Mouse (Mus musculus) T-helper 1 cell (primary cell): ENCODE measurements around the gene Dmrt3.

Experiments
- in situ Hi-C: fragments of 300-600 bp; cut with MboI, MseI; formaldehyde crosslinking; loops from one replicate; pipeline ENCODE4 v1.15.1; 2025; ENCODE audit warnings: high pct_unique_total_duplicates

The Dmrt3 gene

DNA sequence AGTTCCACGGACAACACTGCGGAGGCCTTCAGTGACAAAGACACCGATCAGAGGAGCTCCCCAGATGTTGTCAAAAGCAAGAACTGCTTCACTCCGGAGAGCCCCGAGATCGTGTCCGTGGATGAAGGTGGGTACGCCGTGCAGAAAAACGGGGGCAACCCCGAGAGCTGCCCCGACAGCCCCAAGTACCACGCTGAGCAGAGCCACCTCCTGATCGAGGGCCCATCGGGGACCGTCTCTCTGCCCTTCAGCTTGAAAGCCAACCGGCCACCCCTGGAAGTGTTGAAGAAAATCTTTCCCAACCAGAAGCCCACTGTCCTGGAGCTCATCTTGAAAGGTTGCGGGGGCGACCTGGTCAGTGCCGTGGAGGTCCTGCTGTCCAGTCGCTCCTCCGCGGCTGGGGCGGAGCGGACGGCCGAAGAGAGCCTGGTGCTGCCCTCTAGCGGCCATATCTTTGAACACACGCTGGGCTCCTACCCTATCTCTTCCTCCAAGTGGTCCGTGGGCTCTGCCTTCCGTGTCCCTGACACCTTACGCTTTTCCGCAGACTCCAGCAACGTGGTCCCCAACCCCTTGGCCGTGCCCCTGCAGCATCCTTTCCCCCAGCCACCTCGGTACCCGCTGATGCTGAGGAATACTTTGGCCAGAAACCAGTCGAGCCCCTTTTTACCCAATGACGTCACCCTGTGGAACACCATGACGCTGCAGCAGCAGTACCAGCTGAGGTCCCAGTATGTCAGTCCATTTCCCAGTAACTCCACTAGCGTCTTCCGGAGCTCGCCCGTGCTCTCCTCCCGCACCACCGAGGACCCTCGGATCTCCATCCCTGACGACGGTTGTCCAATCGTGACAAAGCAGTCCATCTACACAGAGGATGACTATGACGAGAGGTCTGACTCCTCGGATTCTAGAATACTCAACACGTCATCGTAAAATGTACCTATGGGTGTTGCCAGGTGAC, 12.5 kb downstream of the Dmrt3 start:
- in situ Hi-C loops, result no loop called here

DNA sequence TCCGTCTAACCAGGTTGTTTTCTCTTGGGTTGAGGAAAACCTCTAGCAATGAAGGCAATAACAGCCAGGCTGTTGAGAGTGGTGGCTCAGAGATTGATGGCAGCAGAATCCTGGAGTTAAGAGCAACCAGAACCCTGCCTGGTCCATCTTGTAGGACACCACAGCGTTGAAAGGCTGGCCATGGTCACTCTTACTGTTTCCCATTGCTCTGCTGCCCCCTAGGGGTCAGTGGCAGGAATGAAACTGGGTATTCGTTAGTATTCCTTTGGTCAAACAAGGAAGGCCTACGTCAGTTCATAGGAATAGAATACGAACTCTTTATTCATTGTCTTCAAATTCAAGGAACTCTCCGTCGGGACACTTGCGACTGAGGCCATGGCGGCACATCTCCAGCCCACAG, 18.4 kb downstream of the Dmrt3 start:
- in situ Hi-C loops, result loop anchor here (25.0 kb wide), 1 partner anchor 291 kb away; no protein-coding TSS in a partner anchor

DNA sequence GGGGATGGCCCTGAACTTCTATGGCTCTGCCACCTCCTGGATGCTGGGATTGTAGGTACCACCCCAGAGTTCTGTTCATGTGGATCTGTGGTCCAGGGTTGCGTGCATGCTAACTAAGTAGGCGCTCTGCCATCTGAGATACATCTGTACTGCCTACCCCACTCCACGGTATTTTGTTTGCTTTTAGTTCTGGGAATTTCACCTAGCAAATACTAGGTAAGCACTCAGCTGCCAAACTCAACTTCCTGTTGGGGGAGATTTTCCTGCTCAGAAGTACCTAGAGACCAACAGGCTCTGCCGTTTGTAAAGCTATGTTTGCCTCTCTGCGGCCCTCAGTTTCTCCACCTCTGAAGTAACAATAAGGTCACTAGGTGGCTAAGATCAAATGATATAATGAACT, 25.0 kb downstream of the Dmrt3 start:
- in situ Hi-C loops, result loop anchor here (5.0 to 25.0 kb wide), 3 partner anchors 88 to 298 kb away; no protein-coding TSS in a partner anchor

DNA sequence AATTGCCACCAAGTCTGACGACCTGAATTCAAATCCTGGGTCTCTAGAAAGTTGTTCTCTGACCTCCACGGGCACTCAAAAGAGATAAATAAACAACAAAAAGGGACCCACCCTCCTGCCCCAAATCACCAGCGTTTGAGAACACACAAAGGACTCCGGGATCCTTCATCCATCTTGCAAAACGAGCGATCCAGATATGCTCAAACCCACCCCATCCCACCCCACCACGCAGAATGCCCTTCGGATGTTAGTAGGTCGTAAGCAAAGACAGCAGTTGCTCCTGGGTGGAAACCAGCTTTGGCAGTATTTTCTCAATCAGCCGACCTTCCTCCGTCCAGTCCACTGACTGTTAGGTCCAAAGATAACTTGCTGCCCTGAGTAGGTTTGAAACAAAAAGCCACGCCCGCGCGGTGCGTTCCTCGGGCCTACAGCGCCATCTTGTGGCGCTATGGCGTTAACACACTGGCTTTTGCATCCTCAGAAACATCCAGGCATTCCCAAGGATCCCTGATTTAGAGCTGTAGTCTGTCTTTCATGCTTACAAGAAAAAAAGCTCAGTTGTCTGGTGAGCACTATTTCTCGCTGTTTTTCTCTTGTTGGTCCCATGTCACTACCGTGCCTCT, 25.6 kb downstream of the Dmrt3 start:
- in situ Hi-C loops, result loop anchor here (5.0 to 25.0 kb wide), 3 partner anchors 88 to 298 kb away; no protein-coding TSS in a partner anchor

DNA sequence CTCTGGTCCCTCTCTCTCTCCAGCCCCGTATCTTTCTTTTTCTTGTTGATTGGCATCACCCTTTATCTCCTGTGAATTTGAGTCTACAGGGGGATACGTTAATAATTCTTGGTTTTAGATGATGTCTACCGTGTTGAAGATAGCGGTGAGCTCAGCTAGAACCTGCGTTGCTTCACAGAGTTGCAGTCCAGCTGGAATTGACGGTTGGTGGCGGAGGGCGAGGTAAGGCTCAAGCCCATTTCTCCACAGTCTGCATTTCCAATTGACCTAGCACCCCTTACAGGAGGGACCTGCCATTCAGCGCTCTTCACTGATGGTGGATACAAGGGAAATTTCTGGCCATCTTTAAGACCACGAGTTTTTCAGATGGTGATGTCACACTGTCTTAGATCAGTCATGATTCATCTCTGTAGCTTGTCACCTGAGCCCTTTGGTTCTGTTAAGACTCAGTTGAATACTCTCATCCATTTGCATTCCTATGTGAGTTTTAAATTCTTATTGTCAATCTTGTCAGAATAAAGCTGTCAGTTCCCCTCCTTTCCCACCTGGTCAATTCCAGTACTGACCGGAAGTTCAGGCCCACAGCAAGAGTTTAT, 28.8 kb downstream of the Dmrt3 start:
- in situ Hi-C loops, result loop anchor here (5.0 to 25.0 kb wide), 3 partner anchors 92 to 302 kb away; no protein-coding TSS in a partner anchor

DNA sequence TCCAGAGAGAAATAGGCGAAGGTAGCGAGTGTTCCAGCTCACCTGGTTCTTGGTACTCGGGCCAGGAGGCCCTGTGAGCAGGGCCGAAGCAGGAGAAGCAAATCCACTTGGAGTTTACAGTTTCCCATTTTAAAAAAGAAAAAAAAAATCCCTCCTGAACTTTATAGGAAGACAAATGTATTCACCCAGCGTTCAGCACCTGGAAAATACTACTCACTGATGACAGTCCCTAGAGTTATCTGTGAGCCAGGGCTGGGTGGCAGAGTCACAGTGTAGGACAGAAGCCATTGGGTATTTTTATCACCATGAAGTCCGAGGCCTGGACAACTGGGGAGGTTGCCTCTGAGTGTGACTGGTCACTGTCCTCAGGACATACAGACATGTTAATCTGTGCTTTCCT, 31.7 kb downstream of the Dmrt3 start:
- in situ Hi-C loops, result loop anchor here (25.0 kb wide), 1 partner anchor 304 kb away; no protein-coding TSS in a partner anchor

DNA sequence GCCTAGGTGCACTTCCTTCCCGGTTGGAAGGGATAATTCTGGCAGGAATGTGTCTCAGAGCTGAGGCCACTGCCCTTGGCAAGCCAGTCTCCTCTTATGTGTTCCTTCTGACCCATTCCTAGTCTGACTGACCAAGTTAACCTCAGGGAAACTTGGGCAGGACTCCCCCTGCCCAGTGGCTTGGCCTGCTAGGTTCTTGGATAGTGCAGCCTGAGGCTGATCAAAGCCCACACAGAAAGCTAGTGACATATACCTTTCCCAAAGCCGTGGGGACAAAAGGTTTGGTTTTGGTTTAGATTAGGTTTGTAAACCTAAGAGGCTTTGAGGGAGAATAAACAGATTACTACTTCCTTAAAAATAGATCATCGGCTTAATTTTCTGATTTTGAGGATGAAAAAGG, 37.0 kb downstream of the Dmrt3 start:
- in situ Hi-C loops, result loop anchor here (25.0 kb wide), 1 partner anchor 310 kb away; no protein-coding TSS in a partner anchor

DNA sequence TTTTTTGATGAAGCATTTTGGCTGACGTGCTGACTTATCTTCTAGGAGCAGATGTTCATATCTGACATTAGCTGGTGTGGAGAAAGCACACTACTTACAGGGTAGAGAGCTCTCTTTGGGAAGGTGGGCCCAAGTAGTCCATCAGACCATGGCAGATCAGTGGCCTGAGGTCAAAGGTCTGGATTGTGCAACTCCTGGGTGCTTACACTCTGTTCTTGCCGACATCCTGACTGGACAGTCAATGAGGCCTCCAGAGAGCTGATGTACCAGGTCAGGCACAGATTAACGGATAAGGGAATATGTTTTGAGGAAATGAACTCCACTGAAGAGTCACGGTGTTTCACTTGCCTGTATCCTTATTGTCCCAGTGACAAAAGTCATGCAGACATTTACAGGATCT, 38.6 kb downstream of the Dmrt3 start:
- in situ Hi-C loops, result loop anchor here (25.0 kb wide), 1 partner anchor 311 kb away; no protein-coding TSS in a partner anchor

DNA sequence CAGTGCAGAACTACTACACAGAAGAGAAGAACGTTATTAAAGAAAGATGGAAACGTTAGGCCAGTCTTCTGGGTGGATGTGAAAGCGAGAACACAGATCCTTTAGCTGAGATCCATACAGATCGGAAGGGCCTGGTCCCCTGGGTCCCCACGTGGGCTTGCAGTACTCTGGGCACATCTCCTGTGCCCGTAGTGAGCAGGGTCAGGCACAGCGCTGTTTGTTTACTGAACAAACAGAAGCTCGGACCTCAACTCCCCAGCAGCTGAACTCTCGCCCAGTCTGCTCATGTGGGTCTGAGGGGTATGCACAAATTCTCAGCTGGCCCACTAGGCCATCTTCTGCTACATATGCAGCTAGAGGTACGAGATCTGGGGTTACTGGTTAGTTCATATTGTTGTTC, 40.4 kb downstream of the Dmrt3 start:
- in situ Hi-C loops, result no loop called here

DNA sequence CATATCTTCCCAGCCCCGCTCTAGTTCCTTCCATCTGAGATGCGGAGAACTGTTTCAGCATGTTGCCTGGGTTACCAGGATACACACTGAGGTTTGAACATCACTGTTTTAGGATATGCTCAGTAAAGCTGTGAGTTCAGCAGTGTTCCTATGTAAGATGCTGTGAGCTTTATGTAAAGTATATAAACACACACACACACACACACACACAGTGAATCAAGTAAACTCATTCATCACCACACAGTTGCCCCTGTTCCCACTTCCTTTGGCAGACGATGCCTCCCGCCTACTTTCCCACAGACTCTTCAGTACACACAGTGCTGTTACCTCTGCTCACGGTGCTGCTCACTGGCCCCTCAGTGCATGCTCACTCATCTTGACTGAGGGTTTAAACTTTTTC, 42.5 kb downstream of the Dmrt3 start:
- in situ Hi-C loops, result no loop called here

DNA sequence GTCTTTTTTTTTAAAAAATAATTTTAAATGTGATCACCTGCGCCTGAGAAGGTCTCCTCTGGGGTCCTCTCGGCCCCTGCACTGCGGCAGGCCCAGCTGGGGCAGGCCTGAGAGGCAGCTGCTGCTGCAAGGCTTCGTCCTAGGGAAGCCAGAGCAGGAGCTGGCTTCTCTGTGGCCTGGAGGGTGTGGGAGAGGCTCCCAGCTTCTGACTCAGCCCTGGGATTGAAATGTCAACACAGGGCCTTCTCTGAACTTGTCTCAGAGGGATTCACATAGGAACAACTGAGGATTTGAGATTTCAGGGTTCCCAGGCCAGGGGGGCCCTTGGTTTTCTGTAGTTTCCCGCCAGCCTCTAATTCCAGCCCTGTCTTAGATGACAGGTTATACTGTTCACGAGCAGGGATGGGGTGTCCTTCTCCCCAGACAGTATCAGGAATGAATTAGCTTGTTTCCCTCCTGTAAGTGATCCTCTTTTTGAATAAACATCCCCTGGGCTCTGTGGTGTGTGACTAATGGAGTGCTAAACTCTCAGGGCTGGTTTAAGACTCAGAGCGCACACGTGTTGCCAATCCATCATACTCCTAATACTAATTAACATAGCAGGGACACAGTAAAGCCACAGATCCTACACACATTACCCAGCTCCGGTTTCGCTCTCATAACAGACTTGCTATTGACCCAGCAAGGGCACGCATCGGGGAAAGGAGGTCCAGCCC, 44.1 kb downstream of the Dmrt3 start:
- in situ Hi-C loops, result no loop called here

DNA sequence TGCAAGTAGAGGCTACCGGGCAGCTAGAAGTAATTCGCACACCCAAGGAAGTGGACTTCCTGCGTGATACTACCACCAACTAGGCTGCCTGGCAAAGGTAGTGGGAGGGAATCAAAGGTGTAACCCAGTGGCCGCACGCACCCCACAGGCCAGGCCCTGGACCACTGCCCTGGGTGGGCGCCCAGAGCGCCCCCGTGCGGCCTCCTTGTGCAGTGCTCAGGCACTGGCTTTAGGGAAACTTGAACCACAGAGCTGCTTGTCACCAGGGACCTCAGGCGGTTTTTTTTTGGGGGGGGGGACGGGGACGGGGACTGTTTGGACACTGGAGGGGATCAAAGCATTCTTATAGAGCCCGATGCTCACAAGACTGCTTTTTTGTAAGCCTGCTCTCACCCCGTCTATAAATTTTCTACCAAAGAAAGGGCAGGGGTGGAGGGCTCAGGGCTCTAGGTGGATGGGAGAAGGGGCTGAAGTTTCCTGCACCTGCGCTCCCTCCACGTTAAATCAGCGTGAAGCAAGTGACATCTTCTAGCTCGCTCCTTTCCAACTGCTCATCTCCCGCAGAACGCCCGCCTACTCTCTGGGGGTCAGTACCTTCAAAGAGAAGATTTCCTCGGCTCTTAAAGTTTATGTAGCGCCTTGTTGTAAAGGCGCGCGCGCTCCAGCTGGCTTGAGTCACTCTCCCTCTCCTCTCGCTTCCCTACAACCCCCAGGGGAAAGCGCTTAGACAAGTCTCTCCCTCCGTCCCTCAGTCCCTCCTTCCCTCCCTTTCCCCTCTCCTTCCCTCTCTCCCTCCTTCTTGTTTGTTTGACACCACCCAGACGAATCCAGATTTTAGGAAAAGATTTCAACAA, 55.6 kb downstream of the Dmrt3 start:
- in situ Hi-C loops, result no loop called here

DNA sequence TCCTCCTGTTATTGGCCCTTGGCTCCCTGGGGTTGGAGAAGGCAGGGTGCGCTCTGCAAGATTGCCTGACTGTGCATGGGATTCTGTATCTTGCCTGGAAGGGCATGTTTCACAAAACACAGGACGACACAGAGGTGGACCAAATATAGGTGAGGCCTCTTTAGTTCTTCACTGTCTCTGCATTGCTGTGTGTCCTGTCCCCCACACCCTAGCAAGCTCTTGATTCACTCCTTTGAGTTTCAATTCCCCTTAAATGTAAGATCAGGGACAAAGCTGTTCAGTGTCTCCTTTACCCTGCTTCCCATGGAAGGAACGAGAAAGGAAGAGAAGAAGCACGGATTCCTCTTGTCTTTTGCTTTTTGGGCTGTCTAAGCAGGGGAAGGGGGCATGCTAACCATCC, 57.7 kb downstream of the Dmrt3 start:
- in situ Hi-C loops, result no loop called here

DNA sequence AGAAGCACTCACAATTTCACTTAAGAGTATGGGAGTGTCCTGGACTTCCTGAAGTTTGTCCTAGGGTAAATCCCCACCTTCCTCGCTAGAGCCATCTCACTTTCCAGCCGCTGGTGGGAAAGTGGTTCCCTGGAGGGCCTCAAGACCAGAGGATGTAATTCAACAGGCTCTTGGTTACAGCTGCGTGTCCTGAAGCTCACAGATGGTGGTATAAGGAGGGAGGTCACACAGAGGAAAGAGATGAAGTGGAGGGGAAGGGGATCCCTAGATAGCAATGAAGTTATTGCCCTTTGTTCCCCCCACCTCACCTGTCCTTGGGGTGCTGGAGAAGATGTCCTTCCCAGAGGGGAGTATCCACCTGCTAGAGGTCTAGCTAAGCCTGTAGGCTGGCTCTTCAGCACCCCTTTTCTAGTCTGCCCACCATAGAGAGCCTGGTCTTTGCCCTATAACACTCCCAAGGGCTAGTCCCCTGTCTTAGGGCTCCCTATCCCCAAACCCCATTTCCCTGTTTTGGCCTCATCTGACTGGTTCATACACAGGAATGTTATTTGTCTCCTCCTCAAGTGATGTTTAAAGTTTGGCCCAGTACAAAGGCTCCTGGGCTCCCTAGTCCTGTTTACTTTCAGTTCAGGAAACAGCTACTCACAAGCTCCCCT, 59.6 kb downstream of the Dmrt3 start:
- in situ Hi-C loops, result loop anchor here (5.0 kb wide), 1 partner anchor 67 kb away; no protein-coding TSS in a partner anchor

DNA sequence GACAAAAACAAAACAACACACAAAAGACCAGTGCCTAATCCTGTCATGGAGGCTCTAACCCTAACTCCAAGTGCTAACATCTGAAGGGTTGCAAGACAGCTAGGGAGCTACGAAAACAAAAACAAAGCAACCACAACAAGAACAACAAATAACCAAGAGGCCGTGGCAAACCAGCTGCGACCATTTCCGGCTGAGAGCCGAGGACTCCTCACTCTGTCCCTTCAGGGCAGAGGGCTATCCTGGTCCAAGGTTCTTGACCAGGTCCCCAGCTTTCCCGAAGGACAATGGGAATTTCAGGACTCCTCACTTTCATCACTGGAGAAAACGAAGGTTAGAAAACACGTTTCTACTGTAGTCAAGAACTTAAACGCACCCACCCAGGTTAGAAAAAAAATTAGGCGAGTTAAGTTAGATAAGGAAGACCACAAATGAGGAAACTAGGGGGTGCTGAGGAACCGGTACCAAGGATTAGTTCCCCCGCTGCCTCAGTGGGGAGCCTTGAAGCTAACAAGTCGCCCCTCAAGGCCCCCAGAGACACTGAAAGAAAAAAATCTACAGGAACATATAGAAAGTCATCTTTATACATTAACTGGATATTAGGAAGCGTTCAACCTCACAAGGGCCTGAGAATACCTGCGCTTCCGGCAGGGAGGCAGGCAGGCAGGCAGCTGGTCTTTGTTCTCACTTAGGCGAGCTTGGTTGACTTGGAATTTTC, 60.6 kb downstream of the Dmrt3 start:
- in situ Hi-C loops, result loop anchor here (5.0 kb wide), 1 partner anchor 68 kb away; no protein-coding TSS in a partner anchor

DNA sequence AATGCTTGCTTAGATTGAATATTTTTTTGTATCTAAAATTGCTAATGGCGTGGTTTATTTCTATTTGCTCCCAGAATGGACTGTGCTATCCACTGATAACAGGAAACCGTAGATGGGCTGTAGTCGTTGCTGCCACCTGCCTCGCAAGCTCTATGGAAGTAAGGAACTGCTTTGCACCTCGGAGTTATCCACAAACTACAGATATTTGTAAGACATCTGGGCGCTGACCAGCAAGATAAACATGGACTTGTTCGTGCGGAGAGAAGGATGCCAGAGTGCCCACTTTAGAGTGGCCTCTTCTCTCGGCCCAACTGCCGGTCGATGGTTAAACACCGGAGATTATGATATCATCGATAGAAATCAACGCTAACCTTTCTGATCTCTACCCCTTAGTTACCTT, 61.6 kb downstream of the Dmrt3 start:
- in situ Hi-C loops, result loop anchor here (5.0 kb wide), 1 partner anchor 69 kb away; no protein-coding TSS in a partner anchor

DNA sequence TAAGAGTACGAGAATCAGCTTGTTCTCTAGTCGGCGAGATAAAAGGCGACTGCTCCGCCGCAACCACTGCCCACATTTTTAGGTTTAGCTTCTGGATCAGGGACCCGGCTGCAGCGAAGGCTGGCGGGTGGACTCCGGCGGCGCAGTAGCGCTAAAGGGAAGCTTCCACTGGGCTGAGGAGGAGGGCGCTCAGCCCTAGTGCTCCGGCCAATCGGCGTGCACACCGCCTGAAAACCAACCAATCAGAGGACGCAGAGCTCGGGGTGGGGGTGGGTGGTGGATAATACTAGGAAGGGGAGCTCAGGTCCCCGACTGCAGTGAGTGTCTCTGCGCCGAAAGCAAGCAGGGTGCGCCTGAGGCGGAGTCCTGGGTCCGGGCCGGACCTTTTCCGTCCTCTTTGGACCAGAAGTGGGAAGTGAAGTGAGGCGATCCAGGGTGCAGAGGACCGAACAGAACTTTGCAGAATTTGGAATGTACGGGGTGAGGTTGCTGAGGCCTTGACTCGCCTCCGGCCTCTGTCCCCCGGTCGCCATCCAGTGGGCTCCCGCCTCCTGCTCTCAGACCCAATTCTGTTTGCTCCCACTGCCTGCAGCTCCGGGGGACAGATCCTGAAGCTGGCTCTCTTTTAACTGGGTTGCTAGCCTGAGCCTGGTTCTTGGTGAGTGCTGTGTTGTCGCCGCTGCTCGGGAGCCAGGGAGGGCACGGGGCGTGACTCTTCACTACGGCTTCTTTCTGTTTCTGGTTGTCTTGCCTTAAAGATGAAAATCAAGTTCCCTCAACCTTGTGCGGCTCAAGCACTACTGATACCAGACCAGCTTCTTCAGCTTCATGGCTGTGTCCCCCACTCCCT, 62.2 kb downstream of the Dmrt3 start, which contains the start of gene Dmrt2:
Gene Dmrt2 (plus strand): TSS at position 311 of the 850 bp plus-strand sequence.
- in situ Hi-C loops, result loop anchor here (5.0 kb wide), 1 partner anchor 70 kb away; no protein-coding TSS in a partner anchor
